Comparison of ENCODE assay signal across 7 mouse cellular contexts in genomic region chr8:95914905-95915643, GRCm38 (mm10). TPM values are rescaled to one million over a fixed set of nuclear protein-coding genes. Genes with fewer than 3 reads are reported as not detected.
A peak's percentile ranks its signal among the peaks of the same experiment; 100 is the strongest.
DNase-seq lines count a peak whose midpoint lies in the region; ATAC-seq and TF ChIP-seq lines count a peak whose summit lies in the region.

No protein-coding gene starts in this region.

- peak; percentile 93 for ATAC-seq in common myeloid progenitor, adult 5-6 weeks (replicated peaks; ENCODE audit: low read depth, poor library complexity, severe bottlenecking)
- peak; percentile 80 for ATAC-seq in intestine, embryonic 15.5 days
- peak; percentile 87 for ATAC-seq in midbrain, embryonic 12.5 days (ENCODE audit: low FRiP score, low read depth)

- no peaks in the 10 kb centered on the region for H3K9me3 ChIP-seq in intestine, embryonic 15.5 days
- H3K9me3 ChIP-seq in midbrain, embryonic 12.5 days: no peaks in the 10 kb centered on the region

- no peak overlapping the region for H3K4me3 ChIP-seq in intestine, embryonic 15.5 days (replicated peaks)
- no peak overlapping the region for H3K4me3 ChIP-seq in midbrain, embryonic 12.5 days
- no peak overlapping the region for H3K4me3 ChIP-seq in small intestine, adult 2 months (ENCODE audit: low read depth, low read length)

- 0 out of 2 replicates have a peak, but pooled peaks cover 3% of the 10 kb centered on the region for H3K4me1 ChIP-seq in intestine, embryonic 15.5 days (replicated peaks)
- H3K4me1 ChIP-seq in midbrain, embryonic 12.5 days: peaks cover 3% of the 10 kb centered on the region; the same call in 1 of the 2 replicates
- 0 out of 2 replicates have a peak, but pooled peaks cover 3% of the 10 kb centered on the region for H3K4me1 ChIP-seq in small intestine, adult 2 months (ENCODE audit: control insufficient read depth, insufficient read depth, insufficient read length, low read length)

- H3K27ac ChIP-seq in intestine, embryonic 15.5 days: no peak overlapping the region
- no peak overlapping the region for H3K27ac ChIP-seq in midbrain, embryonic 12.5 days (replicated peaks)
- no peak overlapping the region for H3K27ac ChIP-seq in small intestine, adult 2 months (ENCODE audit: insufficient read depth, low read depth, low read length)

- no peaks in the 10 kb centered on the region for H3K36me3 ChIP-seq in intestine, embryonic 15.5 days
- H3K36me3 ChIP-seq in midbrain, embryonic 12.5 days: no peaks in the 10 kb centered on the region
- no peaks in the 10 kb centered on the region for H3K36me3 ChIP-seq in small intestine, adult 2 months (ENCODE audit: control insufficient read depth, insufficient read depth, low read length)

- H3K27me3 ChIP-seq in intestine, embryonic 15.5 days (replicated peaks): no peaks in the 10 kb centered on the region
- H3K27me3 ChIP-seq in midbrain, embryonic 12.5 days: peaks cover 3% of the 10 kb centered on the region; the same call in 1 of the 2 replicates
- H3K27me3 ChIP-seq in small intestine, adult 2 months (ENCODE audit: control insufficient read depth, insufficient read depth, low read length): peaks cover 2% of the 10 kb centered on the region; the same call in 1 of the 2 replicates

- intact Hi-C loops in left cerebral cortex, postnatal 10 days (cut with DNase I): no loop called here

- peak; percentile 74; the same call in 1 of the 2 replicates for TF ChIP-seq CTCF in small intestine, adult 2 months (IDR thresholded peaks at IDR 0.05; ENCODE audit: extremely low read depth, insufficient read length, insufficient replicate concordance, low read depth, low read length)

- WGBS in intestine, embryonic 15.5 days: 8% methylated on average over 7 of the region's 7 CpGs
- 6% methylated on average over 7 of the region's 7 CpGs for WGBS in midbrain, embryonic 12.5 days
- 8% methylated on average over 7 of the region's 7 CpGs for WGBS in small intestine, adult 2 months

- H3K9ac ChIP-seq in intestine, embryonic 15.5 days: no peak overlapping the region
- H3K9ac ChIP-seq in midbrain, embryonic 12.5 days (replicated peaks): no peak overlapping the region

- TF ChIP-seq POLR2A in small intestine, adult 2 months (IDR thresholded peaks at IDR 0.05; ENCODE audit: low read depth, low read length): no peak

- H3K4me2 ChIP-seq in intestine, embryonic 15.5 days (replicated peaks): no peak overlapping the region
- no peak overlapping the region for H3K4me2 ChIP-seq in midbrain, embryonic 12.5 days (replicated peaks)

- DNase-seq in adrenal gland, adult 18-20 months (ENCODE audit: low spot score in 2 of 2): peak; percentile 72 to 78
- DNase-seq in gastrocnemius, adult 8-10 months (ENCODE audit: low spot score in 2 of 2): peak; percentile 26 to 42
- peak; percentile 64 to 68 for DNase-seq in left cerebral cortex, postnatal 10 days (ENCODE audit: extremely low spot score in 1 of 2, low spot score in 2 of 2)

RNA-seq across cellular contexts. Expression of gene Got2, which starts 26.7 kb away (rescaled TPM):
- total RNA-seq in adrenal gland, adult 18-20 months (2021): 100 to 1,000 TPM; 103 to 127 TPM
- total RNA-seq in common myeloid progenitor, adult 5-6 weeks (2017): 102 and 113 TPM in 2 replicates
- 100 to 1,000 TPM; 320 to 408 (median 353) TPM for total RNA-seq in gastrocnemius, adult 8-10 months (2022)
- polyA plus RNA-seq in intestine, embryonic 15.5 days (2015; fragmentation: Nextera tagmentation; extraction: Ambion mirVana): 230 and 236 TPM in 2 replicates
- 100 to 1,000 TPM; 210 to 215 TPM for total RNA-seq in left cerebral cortex, postnatal 10 days (2021)
- 164 and 194 TPM in 2 replicates for polyA plus RNA-seq in midbrain, embryonic 12.5 days (2016; fragmentation: Nextera tagmentation; extraction: Ambion mirVana)
- 26.3 and 31.9 TPM in 2 replicates for polyA plus RNA-seq in small intestine, adult 2 months (2012; rRNA removed)
